Mouse (Mus musculus): ENCODE data around the gene Ubr4. TPM values are rescaled to one million over a fixed set of nuclear protein-coding genes. Genes with fewer than 3 reads are reported as not detected.

Ubr4 gene
- total RNA-seq, 2 experiments from 2014 or later: 158 to 164 TPM

- intact Hi-C loops (cut with DNase I): no loop called here
- DNase-seq (ENCODE audit: low spot score in 2 of 2): no peak
Observed at GRCm38 (mm10) chr4:139466541-139466940, 114.1 kb downstream of the Ubr4 start.

GRCm38 (mm10) chr4:139470198-139470597 lies 117.8 kb downstream of the Ubr4 start:
- DNase-seq (ENCODE audit: low spot score in 2 of 2): peak; percentile 84 to 85
- intact Hi-C loops (cut with DNase I): loop anchor here (1.0 to 5.0 kb wide), 2 partner anchors 142 to 166 kb away; no protein-coding TSS in a partner anchor

GRCm38 (mm10) chr4:139476663-139477625 lies 124.5 kb downstream of the Ubr4 start:
- peak; percentile 56 for DNase-seq (ENCODE audit: low spot score in 2 of 2)
- intact Hi-C loops (cut with DNase I): no loop called here

- intact Hi-C loops (cut with DNase I): no loop called here
- DNase-seq (ENCODE audit: low spot score in 2 of 2): no peak
Observed at GRCm38 (mm10) chr4:139477983-139478382, 125.6 kb downstream of the Ubr4 start.

GRCm38 (mm10) chr4:139479176-139479575 lies 126.8 kb downstream of the Ubr4 start:
- intact Hi-C loops (cut with DNase I): no loop called here
- DNase-seq (ENCODE audit: low spot score in 2 of 2): no peak

GRCm38 (mm10) chr4:139481400-139481799 lies 129.0 kb downstream of the Ubr4 start:
- DNase-seq (ENCODE audit: low spot score in 2 of 2): no peak
- intact Hi-C loops (cut with DNase I): no loop called here

GRCm38 (mm10) chr4:139483461-139484105 lies 131.2 kb downstream of the Ubr4 start:
- intact Hi-C loops (cut with DNase I): no loop called here
- no peak for DNase-seq (ENCODE audit: low spot score in 2 of 2)

GRCm38 (mm10) chr4:139484496-139484895 lies 132.1 kb downstream of the Ubr4 start:
- DNase-seq (ENCODE audit: low spot score in 2 of 2): no peak
- intact Hi-C loops (cut with DNase I): no loop called here

GRCm38 (mm10) chr4:139487085-139487484 lies 134.7 kb downstream of the Ubr4 start:
- intact Hi-C loops (cut with DNase I): no loop called here
- peak in 1 of 2 experiments; percentile 29 for DNase-seq (ENCODE audit: low spot score in 2 of 2)

GRCm38 (mm10) chr4:139488325-139488724 lies 135.9 kb downstream of the Ubr4 start:
- DNase-seq (ENCODE audit: low spot score in 2 of 2): no peak
- intact Hi-C loops (cut with DNase I): no loop called here

- intact Hi-C loops (cut with DNase I): loop anchor here (5.0 kb wide), 1 partner anchor 122 kb away; no protein-coding TSS in a partner anchor
- peak in 1 of 2 experiments; percentile 23 for DNase-seq (ENCODE audit: low spot score in 2 of 2)
Observed at GRCm38 (mm10) chr4:139489946-139490345, 137.5 kb downstream of the Ubr4 start.

GRCm38 (mm10) chr4:139490413-139491055 lies 138.1 kb downstream of the Ubr4 start:
- intact Hi-C loops (cut with DNase I): loop anchor here (5.0 kb wide), 1 partner anchor 122 kb away; no protein-coding TSS in a partner anchor
- DNase-seq (ENCODE audit: low spot score in 2 of 2): peak; percentile 66 to 73

- no peak for DNase-seq (ENCODE audit: low spot score in 2 of 2)
- intact Hi-C loops (cut with DNase I): loop anchor here (5.0 kb wide), 1 partner anchor 121 kb away; no protein-coding TSS in a partner anchor
Observed at GRCm38 (mm10) chr4:139491541-139492170, 139.2 kb downstream of the Ubr4 start.

- intact Hi-C loops (cut with DNase I): loop anchor here (5.0 kb wide), 1 partner anchor 120 kb away; no protein-coding TSS in a partner anchor
- no peak for DNase-seq (ENCODE audit: low spot score in 2 of 2)
Observed at GRCm38 (mm10) chr4:139492258-139492833, 139.9 kb downstream of the Ubr4 start.

- intact Hi-C loops (cut with DNase I): loop anchor here (5.0 kb wide), 1 partner anchor 119 kb away; no protein-coding TSS in a partner anchor
- no peak for DNase-seq (ENCODE audit: low spot score in 2 of 2)
Observed at GRCm38 (mm10) chr4:139493227-139494025, 141.0 kb downstream of the Ubr4 start.

GRCm38 (mm10) chr4:139500814-139501213 lies 148.4 kb downstream of the Ubr4 start:
- no peak for DNase-seq (ENCODE audit: low spot score in 2 of 2)
- intact Hi-C loops (cut with DNase I): loop anchor here (10.0 kb wide), 1 partner anchor 354 kb away; no protein-coding TSS in a partner anchor

GRCm38 (mm10) chr4:139501702-139502101 lies 149.3 kb downstream of the Ubr4 start:
- intact Hi-C loops (cut with DNase I): loop anchor here (10.0 kb wide), 1 partner anchor 353 kb away; no protein-coding TSS in a partner anchor
- DNase-seq (ENCODE audit: low spot score in 2 of 2): no peak

GRCm38 (mm10) chr4:139503919-139504318 lies 151.5 kb downstream of the Ubr4 start:
- no peak for DNase-seq (ENCODE audit: low spot score in 2 of 2)

More at GRCm38 (mm10) chr4:139503919-139504318, 151.5 kb downstream of the Ubr4 start:
- intact Hi-C loops (cut with DNase I): loop anchor here (10.0 kb wide), 1 partner anchor 351 kb away; no protein-coding TSS in a partner anchor

All from left cerebral cortex, postnatal 14 days (tissue).